Mouse (Mus musculus): ENCODE results near the gene Rnf31.

DNA sequence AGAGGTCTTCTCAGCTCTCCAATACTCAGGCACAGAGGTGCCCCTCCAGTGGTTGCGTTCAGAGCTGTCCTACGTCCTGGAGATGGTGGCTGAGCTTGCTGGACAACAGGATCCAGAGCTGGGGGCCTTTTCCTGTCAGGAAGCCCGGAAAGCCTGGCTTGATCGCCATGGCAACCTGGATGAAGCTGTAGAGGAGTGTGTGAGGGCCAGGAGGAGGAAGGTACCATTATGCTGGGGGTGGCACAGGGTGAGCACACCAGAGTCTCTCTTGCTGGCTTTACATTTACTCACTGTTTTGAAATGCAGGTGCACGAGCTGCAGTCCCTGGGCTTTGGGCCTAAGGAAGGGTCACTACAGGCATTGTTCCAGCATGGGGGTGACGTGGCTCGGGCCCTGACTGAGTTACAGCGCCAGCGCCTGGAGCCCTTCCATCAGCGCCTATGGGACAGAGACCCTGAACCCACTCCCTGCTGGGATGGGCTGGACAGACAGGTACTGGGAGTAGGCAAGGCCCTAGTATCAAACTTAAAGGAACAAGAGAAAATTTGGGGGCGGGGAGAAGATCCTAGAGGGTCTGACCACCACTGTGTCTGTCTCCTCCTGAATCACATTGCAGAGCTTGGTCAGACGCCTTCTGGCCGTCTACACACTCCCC lies 4.7 kb downstream of the Rnf31 start:
- no peak for TF ChIP-seq EP300 (optimal IDR thresholded peaks at IDR 0.05)
- TF ChIP-seq CTCF (IDR thresholded peaks at IDR 0.05; ENCODE audit: low read depth) = no peak

All from stomach, postnatal 0 days (tissue).